Mouse (Mus musculus): ENCODE data around the gene Fbln5. TPM values are rescaled to one million over a fixed set of nuclear protein-coding genes. Genes with fewer than 3 reads are reported as not detected.
A peak's percentile ranks its signal among the peaks of the same experiment; 100 is the strongest.

The Fbln5 gene
- polyA plus RNA-seq, 1 experiment from 2014 or later, result 14.5 TPM

GRCm38 (mm10) chr12:101816810-101817209 lies 2.0 kb downstream of the Fbln5 start:
- H3K27me3 ChIP-seq (ENCODE audit: control insufficient read depth, insufficient read depth, low read length), result peaks cover 4% of the 10 kb centered on the region; the same call in 1 of the 2 replicates
- DNase-seq (ENCODE audit: low spot score, missing footprints), result peak; percentile 85
- no peaks in the 10 kb centered on the region for H3K36me3 ChIP-seq (ENCODE audit: control insufficient read depth, insufficient read depth, low read length)
- no peak overlapping the region for H3K9ac ChIP-seq (ENCODE audit: low read length)
- ATAC-seq (ENCODE audit: low FRiP score), result no peak
- no peak overlapping the region for H3K27ac ChIP-seq (ENCODE audit: low read depth, low read length)
- H3K4me2 ChIP-seq, result no peak overlapping the region
- H3K9me3 ChIP-seq (ENCODE audit: control insufficient read depth, low read length), result no peaks in the 10 kb centered on the region
- H3K4me1 ChIP-seq (ENCODE audit: control insufficient read depth, insufficient read depth, low read length), result peaks cover 6% of the 10 kb centered on the region; the same call in 1 of the 2 replicates
- 45% methylated on average over 5 of the region's 5 CpGs for WGBS
- no peak overlapping the region for H3K4me3 ChIP-seq (ENCODE audit: low read depth, low read length)

GRCm38 (mm10) chr12:101815796-101816195 lies 3.1 kb downstream of the Fbln5 start:
- Histone ChIP-seq H3K4me1 (ENCODE audit: control insufficient read depth, insufficient read depth, low read length) (peaks cover 6% of the 10 kb centered on the region; the same call in 1 of the 2 replicates), H3K4me3 (ENCODE audit: low read depth, low read length) (no peak overlapping the region), H3K4me2 (no peak overlapping the region), H3K27me3 (ENCODE audit: control insufficient read depth, insufficient read depth, low read length) (peaks cover 4% of the 10 kb centered on the region; the same call in 1 of the 2 replicates), H3K9ac (ENCODE audit: low read length) (no peak overlapping the region), H3K27ac (ENCODE audit: low read depth, low read length) (no peak overlapping the region), H3K36me3 (ENCODE audit: control insufficient read depth, insufficient read depth, low read length) (no peaks in the 10 kb centered on the region), H3K9me3 (ENCODE audit: control insufficient read depth, low read length) (no peaks in the 10 kb centered on the region)
- WGBS, result 85% methylated on average over 6 of the region's 6 CpGs
- DNase-seq (ENCODE audit: low spot score, missing footprints) (no peak), ATAC-seq (ENCODE audit: low FRiP score) (no peak)

- H3K4me2 ChIP-seq, result no peak overlapping the region
- no peak overlapping the region for H3K27ac ChIP-seq (ENCODE audit: low read depth, low read length)
- peaks cover 4% of the 10 kb centered on the region; the same call in 1 of the 2 replicates for H3K27me3 ChIP-seq (ENCODE audit: control insufficient read depth, insufficient read depth, low read length)
- DNase-seq (ENCODE audit: low spot score, missing footprints) (no peak), ATAC-seq (ENCODE audit: low FRiP score) (no peak)
- 92% methylated on average over 2 of the region's 2 CpGs for WGBS
- peaks cover 4% of the 10 kb centered on the region; the same call in 1 of the 2 replicates for H3K4me1 ChIP-seq (ENCODE audit: control insufficient read depth, insufficient read depth, low read length)
- H3K9ac ChIP-seq (ENCODE audit: low read length), result no peak overlapping the region
- H3K9me3 ChIP-seq (ENCODE audit: control insufficient read depth, low read length), result no peaks in the 10 kb centered on the region
- H3K36me3 ChIP-seq (ENCODE audit: control insufficient read depth, insufficient read depth, low read length), result no peaks in the 10 kb centered on the region
- H3K4me3 ChIP-seq (ENCODE audit: low read depth, low read length), result no peak overlapping the region
Measured at GRCm38 (mm10) chr12:101814423-101814822, 4.4 kb downstream of the Fbln5 start.

- Histone ChIP-seq H3K27me3 (ENCODE audit: control insufficient read depth, insufficient read depth, low read length) (no peaks in the 10 kb centered on the region), H3K27ac (ENCODE audit: low read depth, low read length) (no peak overlapping the region), H3K9ac (ENCODE audit: low read length) (no peak overlapping the region), H3K4me2 (no peak overlapping the region), H3K4me3 (ENCODE audit: low read depth, low read length) (no peak overlapping the region), H3K36me3 (ENCODE audit: control insufficient read depth, insufficient read depth, low read length) (no peaks in the 10 kb centered on the region), H3K4me1 (ENCODE audit: control insufficient read depth, insufficient read depth, low read length) (no peaks in the 10 kb centered on the region), H3K9me3 (ENCODE audit: control insufficient read depth, low read length) (no peaks in the 10 kb centered on the region)
- no peak for ATAC-seq (ENCODE audit: low FRiP score)
- no peak for DNase-seq (ENCODE audit: low spot score, missing footprints)
- WGBS, result 66% methylated on average over 6 of the region's 6 CpGs
Measured at GRCm38 (mm10) chr12:101811181-101811580, 7.7 kb downstream of the Fbln5 start.

GRCm38 (mm10) chr12:101810515-101810914 lies 8.3 kb downstream of the Fbln5 start:
- Histone ChIP-seq H3K27ac (ENCODE audit: low read depth, low read length) (no peak overlapping the region), H3K9me3 (ENCODE audit: control insufficient read depth, low read length) (no peaks in the 10 kb centered on the region), H3K9ac (ENCODE audit: low read length) (no peak overlapping the region), H3K27me3 (ENCODE audit: control insufficient read depth, insufficient read depth, low read length) (no peaks in the 10 kb centered on the region), H3K36me3 (ENCODE audit: control insufficient read depth, insufficient read depth, low read length) (no peaks in the 10 kb centered on the region), H3K4me3 (ENCODE audit: low read depth, low read length) (no peak overlapping the region), H3K4me1 (ENCODE audit: control insufficient read depth, insufficient read depth, low read length) (no peaks in the 10 kb centered on the region), H3K4me2 (no peak overlapping the region)
- DNase-seq (ENCODE audit: low spot score, missing footprints) (no peak), ATAC-seq (ENCODE audit: low FRiP score) (0 out of 2 replicates have a peak, but pooled peaks have one; percentile 35)
- WGBS, result 79% methylated on average over 2 of the region's 2 CpGs

- H3K27ac ChIP-seq (ENCODE audit: low read depth, low read length), result no peak overlapping the region
- WGBS, result 85% methylated on average over 2 of the region's 2 CpGs
- H3K36me3 ChIP-seq (ENCODE audit: control insufficient read depth, insufficient read depth, low read length), result no peaks in the 10 kb centered on the region
- no peaks in the 10 kb centered on the region for H3K27me3 ChIP-seq (ENCODE audit: control insufficient read depth, insufficient read depth, low read length)
- no peak for DNase-seq (ENCODE audit: low spot score, missing footprints)
- H3K4me1 ChIP-seq (ENCODE audit: control insufficient read depth, insufficient read depth, low read length), result no peaks in the 10 kb centered on the region
- no peak overlapping the region for H3K9ac ChIP-seq (ENCODE audit: low read length)
- H3K9me3 ChIP-seq (ENCODE audit: control insufficient read depth, low read length), result no peaks in the 10 kb centered on the region
- no peak overlapping the region for H3K4me2 ChIP-seq
- no peak for ATAC-seq (ENCODE audit: low FRiP score)
- H3K4me3 ChIP-seq (ENCODE audit: low read depth, low read length), result no peak overlapping the region
Measured at GRCm38 (mm10) chr12:101807400-101807799, 11.5 kb downstream of the Fbln5 start.

GRCm38 (mm10) chr12:101802445-101802844 lies 16.4 kb downstream of the Fbln5 start:
- H3K4me1 ChIP-seq (ENCODE audit: control insufficient read depth, insufficient read depth, low read length), result no peaks in the 10 kb centered on the region
- DNase-seq (ENCODE audit: low spot score, missing footprints), result peak; percentile 26
- H3K9me3 ChIP-seq (ENCODE audit: control insufficient read depth, low read length), result no peaks in the 10 kb centered on the region
- no peak for ATAC-seq (ENCODE audit: low FRiP score)
- H3K27me3 ChIP-seq (ENCODE audit: control insufficient read depth, insufficient read depth, low read length), result no peaks in the 10 kb centered on the region
- WGBS, result 95% methylated on average over 3 of the region's 3 CpGs
- no peaks in the 10 kb centered on the region for H3K36me3 ChIP-seq (ENCODE audit: control insufficient read depth, insufficient read depth, low read length)
- H3K27ac ChIP-seq (ENCODE audit: low read depth, low read length), result no peak overlapping the region
- H3K4me3 ChIP-seq (ENCODE audit: low read depth, low read length), result no peak overlapping the region
- no peak overlapping the region for H3K4me2 ChIP-seq
- H3K9ac ChIP-seq (ENCODE audit: low read length), result no peak overlapping the region

GRCm38 (mm10) chr12:101801744-101802143 lies 17.1 kb downstream of the Fbln5 start:
- no peaks in the 10 kb centered on the region for H3K36me3 ChIP-seq (ENCODE audit: control insufficient read depth, insufficient read depth, low read length)
- H3K27me3 ChIP-seq (ENCODE audit: control insufficient read depth, insufficient read depth, low read length), result no peaks in the 10 kb centered on the region
- H3K9ac ChIP-seq (ENCODE audit: low read length), result no peak overlapping the region
- H3K4me1 ChIP-seq (ENCODE audit: control insufficient read depth, insufficient read depth, low read length), result no peaks in the 10 kb centered on the region
- DNase-seq (ENCODE audit: low spot score, missing footprints), result no peak
- WGBS, result 84% methylated on average over 5 of the region's 5 CpGs
- no peaks in the 10 kb centered on the region for H3K9me3 ChIP-seq (ENCODE audit: control insufficient read depth, low read length)
- H3K4me2 ChIP-seq, result no peak overlapping the region
- no peak for ATAC-seq (ENCODE audit: low FRiP score)
- H3K27ac ChIP-seq (ENCODE audit: low read depth, low read length), result no peak overlapping the region
- H3K4me3 ChIP-seq (ENCODE audit: low read depth, low read length), result no peak overlapping the region

GRCm38 (mm10) chr12:101801051-101801450 lies 17.8 kb downstream of the Fbln5 start:
- ATAC-seq (ENCODE audit: low FRiP score) (no peak), DNase-seq (ENCODE audit: low spot score, missing footprints) (no peak)
- 86% methylated on average over 3 of the region's 3 CpGs for WGBS
- Histone ChIP-seq H3K27ac (ENCODE audit: low read depth, low read length) (no peak overlapping the region), H3K9me3 (ENCODE audit: control insufficient read depth, low read length) (no peaks in the 10 kb centered on the region), H3K4me3 (ENCODE audit: low read depth, low read length) (no peak overlapping the region), H3K36me3 (ENCODE audit: control insufficient read depth, insufficient read depth, low read length) (no peaks in the 10 kb centered on the region), H3K27me3 (ENCODE audit: control insufficient read depth, insufficient read depth, low read length) (no peaks in the 10 kb centered on the region), H3K4me1 (ENCODE audit: control insufficient read depth, insufficient read depth, low read length) (no peaks in the 10 kb centered on the region), H3K4me2 (no peak overlapping the region), H3K9ac (ENCODE audit: low read length) (no peak overlapping the region)
